ENCODE assay signal across 8 mouse cellular contexts in the genomic region with DNA sequence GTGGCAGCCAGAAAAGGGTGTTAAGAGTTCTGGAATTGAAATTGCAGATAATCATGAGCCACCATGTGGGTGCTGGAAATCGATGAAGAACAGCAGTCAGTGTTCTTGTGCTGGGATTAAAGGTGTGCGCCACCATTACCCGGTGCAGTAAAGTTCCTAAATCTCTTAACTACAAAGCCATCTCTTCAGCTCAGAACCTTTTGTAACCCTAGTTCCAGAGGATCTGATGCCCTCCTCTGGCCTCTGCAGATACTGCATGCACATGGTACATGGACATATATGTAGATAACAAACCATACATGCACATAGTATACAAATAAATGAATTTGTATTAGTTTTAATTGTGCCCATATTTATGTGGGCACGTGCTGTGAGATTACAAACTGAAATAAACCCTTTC. TPM values are rescaled to one million over a fixed set of nuclear protein-coding genes. Genes with fewer than 3 reads are reported as not detected.
DNase-seq lines count a peak whose midpoint lies in the region; ATAC-seq and TF ChIP-seq lines count a peak whose summit lies in the region.

No protein-coding gene starts in this region.

- H3K27me3 ChIP-seq in intestine, postnatal 0 days (replicated peaks; ENCODE audit: control insufficient read depth, insufficient read depth, low read length): no peaks in the 10 kb centered on the region
- no peaks in the 10 kb centered on the region for H3K27me3 ChIP-seq in intestine, embryonic 15.5 days (replicated peaks)
- H3K27me3 ChIP-seq in forebrain, embryonic 15.5 days: no peaks in the 10 kb centered on the region

- H3K4me3 ChIP-seq in intestine, postnatal 0 days (ENCODE audit: low read depth, low read length): no peak overlapping the region
- no peak overlapping the region for H3K4me3 ChIP-seq in intestine, embryonic 15.5 days (replicated peaks)
- no peak overlapping the region for H3K4me3 ChIP-seq in forebrain, embryonic 15.5 days

- H3K9ac ChIP-seq in intestine, postnatal 0 days (ENCODE audit: low read depth, low read length): no peak overlapping the region; the same call in 1 of the 2 replicates
- no peak overlapping the region for H3K9ac ChIP-seq in intestine, embryonic 15.5 days
- no peak overlapping the region for H3K9ac ChIP-seq in forebrain, embryonic 15.5 days (replicated peaks)

- peak; percentile 27 for DNase-seq in NIH3T3 (ENCODE audit: low read depth)
- DNase-seq in kidney, postnatal 36 days: peak; percentile 12 to 58
- peak; percentile 31 to 79 for DNase-seq in spleen, postnatal 10 days (ENCODE audit: low spot score in 2 of 2)
- DNase-seq in MN1 (ENCODE audit: low spot score): no peak
- DNase-seq in heart, adult 8-10 months (ENCODE audit: low spot score): no peak

- H3K27ac ChIP-seq in intestine, postnatal 0 days (ENCODE audit: low read depth, low read length): no peak overlapping the region
- no peak overlapping the region for H3K27ac ChIP-seq in intestine, embryonic 15.5 days
- H3K27ac ChIP-seq in forebrain, embryonic 15.5 days (replicated peaks): no peak overlapping the region

- 0 out of 2 replicates have a peak, but pooled peaks cover 2% of the 10 kb centered on the region for H3K4me1 ChIP-seq in intestine, postnatal 0 days (replicated peaks; ENCODE audit: control insufficient read depth, insufficient read depth, low read length)
- H3K4me1 ChIP-seq in intestine, embryonic 15.5 days (replicated peaks): peaks cover 1% of the 10 kb centered on the region; the same call in 1 of the 2 replicates
- H3K4me1 ChIP-seq in forebrain, embryonic 15.5 days: peaks cover 23% of the 10 kb centered on the region

- peak; percentile 69 for TF ChIP-seq CTCF in intestine, postnatal 0 days (IDR thresholded peaks at IDR 0.05; ENCODE audit: low read depth)

- no peak overlapping the region for H3K4me2 ChIP-seq in intestine, postnatal 0 days (replicated peaks; ENCODE audit: low read depth)
- no peak overlapping the region for H3K4me2 ChIP-seq in intestine, embryonic 15.5 days (replicated peaks)
- H3K4me2 ChIP-seq in forebrain, embryonic 15.5 days (replicated peaks): no peak overlapping the region

- H3K36me3 ChIP-seq in intestine, postnatal 0 days (ENCODE audit: control insufficient read depth, insufficient read depth): peaks cover 9% of the 10 kb centered on the region; the same call in 1 of the 2 replicates
- H3K36me3 ChIP-seq in intestine, embryonic 15.5 days: peaks cover 9% of the 10 kb centered on the region; the same call in 1 of the 2 replicates
- H3K36me3 ChIP-seq in forebrain, embryonic 15.5 days: peaks cover 17% of the 10 kb centered on the region

- no peak for ATAC-seq in intestine, postnatal 0 days
- ATAC-seq in intestine, embryonic 15.5 days: no peak
- ATAC-seq in forebrain, embryonic 15.5 days (replicated peaks): no peak

- WGBS in intestine, postnatal 0 days: 85% methylated on average over 4 of the region's 4 CpGs
- 89% methylated on average over 4 of the region's 4 CpGs for WGBS in intestine, embryonic 15.5 days
- WGBS in forebrain, embryonic 15.5 days: 82% methylated on average over 4 of the region's 4 CpGs

- no peaks in the 10 kb centered on the region for H3K9me3 ChIP-seq in intestine, postnatal 0 days (ENCODE audit: control insufficient read depth)
- H3K9me3 ChIP-seq in intestine, embryonic 15.5 days: no peaks in the 10 kb centered on the region
- no peaks in the 10 kb centered on the region for H3K9me3 ChIP-seq in forebrain, embryonic 15.5 days

RNA-seq across cellular contexts. Expression of gene Crkl, which starts 8.5 kb away (rescaled TPM):
- polyA plus RNA-seq in intestine, postnatal 0 days (2015; fragmentation: Nextera tagmentation; extraction: Ambion mirVana): 29.9 and 36.9 TPM in 2 replicates
- 53.3 and 57.8 TPM in 2 replicates for polyA plus RNA-seq in intestine, embryonic 15.5 days (2015; fragmentation: Nextera tagmentation; extraction: Ambion mirVana)
- polyA plus RNA-seq in forebrain, embryonic 15.5 days (2015; fragmentation: Nextera tagmentation; extraction: Ambion mirVana): 117 and 120 TPM in 2 replicates
- total RNA-seq in heart, adult 8-10 months (2022): 10 to 100 TPM; 22.8 to 29.8 (median 28.1) TPM

RNA-seq across cellular contexts. Expression of gene Aifm3, which starts 29.2 kb away (rescaled TPM):
- 7.2 and 8.6 TPM in 2 replicates for polyA plus RNA-seq in intestine, postnatal 0 days (2015; fragmentation: Nextera tagmentation; extraction: Ambion mirVana)
- polyA plus RNA-seq in intestine, embryonic 15.5 days (2015; fragmentation: Nextera tagmentation; extraction: Ambion mirVana): 5.4 and 6.1 TPM in 2 replicates
- polyA plus RNA-seq in forebrain, embryonic 15.5 days (2015; fragmentation: Nextera tagmentation; extraction: Ambion mirVana): 8.0 and 10.6 TPM in 2 replicates
- total RNA-seq in heart, adult 8-10 months (2022): under 1 TPM in 1 of 4 experiments, not detected in 3; 0.35 TPM

RNA-seq across cellular contexts. Expression of gene Lztr1, which starts 48.2 kb away (rescaled TPM):
- 129 and 137 TPM in 2 replicates for polyA plus RNA-seq in intestine, postnatal 0 days (2015; fragmentation: Nextera tagmentation; extraction: Ambion mirVana)
- polyA plus RNA-seq in intestine, embryonic 15.5 days (2015; fragmentation: Nextera tagmentation; extraction: Ambion mirVana): 72.7 and 82.6 TPM in 2 replicates
- polyA plus RNA-seq in forebrain, embryonic 15.5 days (2015; fragmentation: Nextera tagmentation; extraction: Ambion mirVana): 120 and 133 TPM in 2 replicates
- 10 to 100 TPM; 26.0 to 37.0 (median 29.7) TPM for total RNA-seq in heart, adult 8-10 months (2022)

RNA-seq across cellular contexts. Expression of gene Pi4ka, which starts 54.1 kb away (rescaled TPM):
- 20.5 and 23.3 TPM in 2 replicates for polyA plus RNA-seq in intestine, postnatal 0 days (2015; fragmentation: Nextera tagmentation; extraction: Ambion mirVana)
- 25.9 and 30.1 TPM in 2 replicates for polyA plus RNA-seq in intestine, embryonic 15.5 days (2015; fragmentation: Nextera tagmentation; extraction: Ambion mirVana)
- polyA plus RNA-seq in forebrain, embryonic 15.5 days (2015; fragmentation: Nextera tagmentation; extraction: Ambion mirVana): 56.1 and 58.9 TPM in 2 replicates
- total RNA-seq in heart, adult 8-10 months (2022): 10 to 100 TPM; 54.5 to 60.8 (median 58.6) TPM

RNA-seq across cellular contexts. Expression of gene Snap29, which starts 54.5 kb away (rescaled TPM):
- 15.5 and 16.8 TPM in 2 replicates for polyA plus RNA-seq in intestine, postnatal 0 days (2015; fragmentation: Nextera tagmentation; extraction: Ambion mirVana)
- polyA plus RNA-seq in intestine, embryonic 15.5 days (2015; fragmentation: Nextera tagmentation; extraction: Ambion mirVana): 13.5 and 14.4 TPM in 2 replicates
- 23.5 and 27.0 TPM in 2 replicates for polyA plus RNA-seq in forebrain, embryonic 15.5 days (2015; fragmentation: Nextera tagmentation; extraction: Ambion mirVana)
- total RNA-seq in heart, adult 8-10 months (2022): 10 to 100 TPM; 16.1 to 18.4 (median 16.9) TPM

Comparison
In these comparisons a context has a peak if more than half of its experiments do, and no peak if none do; other contexts are left out.
1. DNase-seq: peak in NIH3T3 (single experiment), kidney, postnatal 36 days (2 of 2) and spleen, postnatal 10 days (2 of 2); none in MN1 (single experiment) and heart, adult 8-10 months (single experiment).